In the genomic region with DNA sequence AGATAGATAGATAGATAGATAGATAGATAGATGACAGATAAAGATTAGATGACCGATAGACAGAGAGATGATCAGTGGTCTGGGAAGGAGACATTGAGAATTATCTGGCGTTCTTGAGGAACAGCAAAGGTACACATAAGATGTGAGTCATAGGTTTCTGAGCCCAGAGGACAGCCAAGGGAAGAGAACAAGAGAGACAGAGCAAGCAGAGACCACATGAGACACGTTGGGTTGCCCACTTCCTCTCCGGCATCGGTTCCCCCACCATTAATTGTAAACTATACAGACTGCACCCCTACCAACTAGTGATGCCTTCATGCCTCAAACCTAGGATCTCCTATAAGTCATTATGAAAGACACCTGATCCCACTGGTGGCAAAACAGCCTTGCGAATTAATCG, we compare ENCODE assay signal across 26 mouse cellular contexts. TPM values are rescaled to one million over a fixed set of nuclear protein-coding genes. Genes with fewer than 3 reads are reported as not detected.
DNase-seq lines count a peak whose midpoint lies in the region; ATAC-seq lines count a peak whose summit lies in the region.
"Had no signal": no experiment of that assay in that cellular context is flagged by ENCODE, and none has a peak within 500 bp of the region (broad histone marks: within the 10 kb centered on the region; RNA-seq: fewer than 3 reads in every experiment).

No protein-coding gene starts in this region.

- H3K27ac ChIP-seq in hindbrain, embryonic 16.5 days (ENCODE audit: low read depth, low read length) = no peak overlapping the region
- H3K27ac ChIP-seq: embryonic facial prominence, embryonic 13.5 days; embryonic facial prominence, embryonic 15.5 days; forebrain, embryonic 13.5 days; forebrain, embryonic 15.5 days had no signal

- H3K9me3 ChIP-seq in hindbrain, embryonic 16.5 days (ENCODE audit: control insufficient read depth, low read length) = no peaks in the 10 kb centered on the region
- H3K9me3 ChIP-seq: embryonic facial prominence, embryonic 13.5 days; embryonic facial prominence, embryonic 15.5 days; forebrain, embryonic 13.5 days; forebrain, embryonic 15.5 days had no signal

- no peaks in the 10 kb centered on the region for H3K4me1 ChIP-seq in hindbrain, embryonic 16.5 days (ENCODE audit: control insufficient read depth, insufficient read depth, low read depth, low read length)
- H3K4me1 ChIP-seq: embryonic facial prominence, embryonic 13.5 days; embryonic facial prominence, embryonic 15.5 days; forebrain, embryonic 13.5 days; forebrain, embryonic 15.5 days had no signal

- 89% methylated on average over 7 of the region's 7 CpGs for WGBS in hindbrain, embryonic 16.5 days

- no peaks in the 10 kb centered on the region for H3K27me3 ChIP-seq in hindbrain, embryonic 16.5 days (replicated peaks; ENCODE audit: control insufficient read depth, insufficient read depth, low read length)
- H3K27me3 ChIP-seq: embryonic facial prominence, embryonic 13.5 days; embryonic facial prominence, embryonic 15.5 days; forebrain, embryonic 13.5 days; forebrain, embryonic 15.5 days had no signal

- peak; percentile 67 for ATAC-seq in common myeloid progenitor, adult 5-6 weeks (replicated peaks; ENCODE audit: low read depth, poor library complexity, severe bottlenecking)
- peak; percentile 55; the same call in 1 of the 2 replicates for ATAC-seq in megakaryocyte progenitor cell, adult 5-6 weeks (replicated peaks; ENCODE audit: poor library complexity)
- ATAC-seq in megakaryocyte, adult 5-6 weeks (ENCODE audit: poor library complexity, severe bottlenecking) = no peak
- no peak for ATAC-seq in hindbrain, embryonic 16.5 days
- ATAC-seq: activated CD4-positive, CD25-positive, alpha-beta regulatory T cell, adult 4 months; forebrain, embryonic 13.5 days; forebrain, embryonic 15.5 days; forebrain, postnatal 0 days had no signal

- H3K36me3 ChIP-seq in hindbrain, embryonic 16.5 days (ENCODE audit: control insufficient read depth, insufficient read depth, low read length) = no peaks in the 10 kb centered on the region
- H3K36me3 ChIP-seq: embryonic facial prominence, embryonic 13.5 days; embryonic facial prominence, embryonic 15.5 days; forebrain, embryonic 15.5 days had no signal

- no peak overlapping the region for H3K4me2 ChIP-seq in hindbrain, embryonic 16.5 days (ENCODE audit: low read length)
- H3K4me2 ChIP-seq: embryonic facial prominence, embryonic 13.5 days; embryonic facial prominence, embryonic 15.5 days; forebrain, embryonic 13.5 days; forebrain, embryonic 15.5 days had no signal

- peak; percentile 4 for DNase-seq in T-cell, adult 2 months (ENCODE audit: low spot score)
- DNase-seq: adrenal gland, adult 8-10 months; adrenal gland, postnatal 14 days; adrenal gland, postnatal 36 days; cerebellum, adult 11-12 months; cerebellum, adult 2 months; cerebellum, adult 9-10 months; cerebellum, postnatal 10 days; cerebellum, postnatal 25 days; embryo, embryonic 11 days; forebrain, postnatal 0 days had no signal

- H3K9ac ChIP-seq in hindbrain, embryonic 16.5 days (ENCODE audit: low read depth, low read length) = no peak overlapping the region
- H3K9ac ChIP-seq: embryonic facial prominence, embryonic 13.5 days; embryonic facial prominence, embryonic 15.5 days; forebrain, embryonic 13.5 days; forebrain, embryonic 15.5 days; forebrain, postnatal 0 days had no signal

- no peak overlapping the region for H3K4me3 ChIP-seq in hindbrain, embryonic 16.5 days (ENCODE audit: low read length)
- H3K4me3 ChIP-seq: embryonic facial prominence, embryonic 13.5 days; embryonic facial prominence, embryonic 15.5 days; forebrain, embryonic 13.5 days; forebrain, embryonic 15.5 days had no signal

RNA-seq across cellular contexts. Expression of gene Prss40, which starts 6.5 kb away (rescaled TPM):
- not detected in 2 replicates for total RNA-seq in common myeloid progenitor, adult 5-6 weeks (2017)
- total RNA-seq in megakaryocyte progenitor cell, adult 5-6 weeks (2015) = not detected in 2 replicates
- total RNA-seq in megakaryocyte progenitor cell, adult 5-6 weeks (2017) = not detected in 2 replicates
- not detected in 2 replicates for total RNA-seq in megakaryocyte, adult 5-6 weeks (2015)
- not detected in 2 replicates for total RNA-seq in megakaryocyte, adult 5-6 weeks (2017)
- not detected in 2 replicates for polyA plus RNA-seq in hindbrain, embryonic 16.5 days (2015; fragmentation: Nextera tagmentation; extraction: Ambion mirVana)
- total RNA-seq: adrenal gland, adult 18-20 months; adrenal gland, adult 8-10 months; adrenal gland, postnatal 14 days; adrenal gland, postnatal 36 days; ES-E14; forebrain, postnatal 0 days; MEL had no signal
- polyA plus RNA-seq: C2C12; cerebellum, adult 2 months; embryonic facial prominence, embryonic 11.5 days; embryonic facial prominence, embryonic 15.5 days; forebrain, embryonic 11.5 days; forebrain, embryonic 13.5 days; forebrain, embryonic 15.5 days; forebrain, postnatal 0 days had no signal

RNA-seq across cellular contexts. Expression of gene Cfc1, which starts 18.8 kb away (rescaled TPM):
- total RNA-seq in common myeloid progenitor, adult 5-6 weeks (2017) = not detected in 2 replicates
- total RNA-seq in megakaryocyte progenitor cell, adult 5-6 weeks (2015) = 0.17 TPM in 1 of 2 replicates, not detected in the other
- total RNA-seq in megakaryocyte progenitor cell, adult 5-6 weeks (2017) = not detected in 2 replicates
- not detected in 2 replicates for total RNA-seq in megakaryocyte, adult 5-6 weeks (2015)
- total RNA-seq in megakaryocyte, adult 5-6 weeks (2017) = not detected in 2 replicates
- polyA plus RNA-seq in hindbrain, embryonic 16.5 days (2015; fragmentation: Nextera tagmentation; extraction: Ambion mirVana) = 0.16 and 0.25 TPM in 2 replicates
- total RNA-seq: adrenal gland, adult 18-20 months; adrenal gland, adult 8-10 months; adrenal gland, postnatal 14 days; adrenal gland, postnatal 36 days; forebrain, postnatal 0 days; MEL had no signal
- polyA plus RNA-seq: activated CD4-positive, CD25-positive, alpha-beta regulatory T cell, adult 4 months; C2C12; embryonic facial prominence, embryonic 11.5 days; forebrain, embryonic 11.5 days; forebrain, embryonic 13.5 days; forebrain, embryonic 15.5 days had no signal

RNA-seq across cellular contexts. Expression of gene Amer3, which starts 25.2 kb away (rescaled TPM):
- not detected in 2 replicates for total RNA-seq in common myeloid progenitor, adult 5-6 weeks (2017)
- total RNA-seq in megakaryocyte progenitor cell, adult 5-6 weeks (2015) = not detected in 2 replicates
- total RNA-seq in megakaryocyte progenitor cell, adult 5-6 weeks (2017) = not detected in 2 replicates
- not detected in 2 replicates for total RNA-seq in megakaryocyte, adult 5-6 weeks (2015)
- total RNA-seq in megakaryocyte, adult 5-6 weeks (2017) = not detected in 2 replicates
- 28.6 and 31.9 TPM in 2 replicates for polyA plus RNA-seq in hindbrain, embryonic 16.5 days (2015; fragmentation: Nextera tagmentation; extraction: Ambion mirVana)
- total RNA-seq: ES-E14, MEL had no signal
- polyA plus RNA-seq: activated CD4-positive, CD25-positive, alpha-beta regulatory T cell, adult 4 months; C2C12 had no signal

RNA-seq across cellular contexts. Expression of gene Prss39, which starts 56.1 kb away (rescaled TPM):
- total RNA-seq in common myeloid progenitor, adult 5-6 weeks (2017) = not detected in 2 replicates
- 0.29 TPM in 1 of 2 replicates, not detected in the other for total RNA-seq in megakaryocyte progenitor cell, adult 5-6 weeks (2015)
- total RNA-seq in megakaryocyte progenitor cell, adult 5-6 weeks (2017) = not detected in 2 replicates
- total RNA-seq in megakaryocyte, adult 5-6 weeks (2015) = 0.21 TPM in 1 of 2 replicates, not detected in the other
- total RNA-seq in megakaryocyte, adult 5-6 weeks (2017) = not detected in 2 replicates
- polyA plus RNA-seq in hindbrain, embryonic 16.5 days (2015; fragmentation: Nextera tagmentation; extraction: Ambion mirVana) = not detected in 2 replicates
- total RNA-seq: adrenal gland, adult 18-20 months; adrenal gland, adult 8-10 months; adrenal gland, postnatal 14 days; adrenal gland, postnatal 36 days; ES-E14; forebrain, postnatal 0 days; MEL had no signal
- polyA plus RNA-seq: C2C12; cerebellum, adult 2 months; embryonic facial prominence, embryonic 11.5 days; embryonic facial prominence, embryonic 13.5 days; embryonic facial prominence, embryonic 15.5 days; forebrain, embryonic 11.5 days; forebrain, embryonic 13.5 days; forebrain, embryonic 15.5 days; forebrain, postnatal 0 days had no signal

Comparison
In these comparisons a context has a peak if more than half of its experiments do, and no peak if none do; other contexts are left out.
1. ATAC-seq: peak in common myeloid progenitor, adult 5-6 weeks (single experiment) and megakaryocyte progenitor cell, adult 5-6 weeks (single experiment); none in megakaryocyte, adult 5-6 weeks (single experiment) and hindbrain, embryonic 16.5 days (single experiment).